Mouse (Mus musculus): ENCODE results near the gene Tnfrsf11a.
"Not testable (repeated sequence)": the region's sequence is repeated elsewhere in the genome, so short reads cannot be mapped to it uniquely, and the experiment has no call there.

Tnfrsf11a gene

GRCm38 (mm10) chr1:105780457-105781364, at the start of gene Tnfrsf11a:
Gene Tnfrsf11a, plus strand, starts transcription at chr1:105780718.
- no peak for DNase-seq (ENCODE audit: extremely low spot score, low read depth, low spot score)

GRCm38 (mm10) chr1:105735318-105735717, 45.2 kb upstream of the Tnfrsf11a start:
- DNase-seq (ENCODE audit: extremely low spot score, low read depth, low spot score) = no peak

- no peak for DNase-seq (ENCODE audit: extremely low spot score, low read depth, low spot score)
Observed at GRCm38 (mm10) chr1:105738334-105738733, 42.2 kb upstream of the Tnfrsf11a start.

GRCm38 (mm10) chr1:105739493-105739892, 41.0 kb upstream of the Tnfrsf11a start:
- DNase-seq (ENCODE audit: extremely low spot score, low read depth, low spot score) = no peak

- no peak for DNase-seq (ENCODE audit: extremely low spot score, low read depth, low spot score)
Observed at GRCm38 (mm10) chr1:105742481-105742880, 38.0 kb upstream of the Tnfrsf11a start.

GRCm38 (mm10) chr1:105746444-105746843, 34.1 kb upstream of the Tnfrsf11a start:
- no peak for DNase-seq (ENCODE audit: extremely low spot score, low read depth, low spot score)

GRCm38 (mm10) chr1:105746858-105747596, 33.5 kb upstream of the Tnfrsf11a start:
- no peak for DNase-seq (ENCODE audit: extremely low spot score, low read depth, low spot score)

GRCm38 (mm10) chr1:105748091-105748799, 32.3 kb upstream of the Tnfrsf11a start:
- no peak for DNase-seq (ENCODE audit: extremely low spot score, low read depth, low spot score)

- no peak for DNase-seq (ENCODE audit: extremely low spot score, low read depth, low spot score)
Observed at GRCm38 (mm10) chr1:105752196-105752595, 28.3 kb upstream of the Tnfrsf11a start.

- DNase-seq (ENCODE audit: extremely low spot score, low read depth, low spot score) = no peak
Observed at GRCm38 (mm10) chr1:105752944-105753343, 27.6 kb upstream of the Tnfrsf11a start.

- DNase-seq (ENCODE audit: extremely low spot score, low read depth, low spot score) = no peak
Observed at GRCm38 (mm10) chr1:105758798-105759197, 21.7 kb upstream of the Tnfrsf11a start.

- no peak for DNase-seq (ENCODE audit: extremely low spot score, low read depth, low spot score)
Observed at GRCm38 (mm10) chr1:105759422-105760165, 20.9 kb upstream of the Tnfrsf11a start.

- DNase-seq (ENCODE audit: extremely low spot score, low read depth, low spot score) = no peak
Observed at GRCm38 (mm10) chr1:105765586-105765985, 14.9 kb upstream of the Tnfrsf11a start.

- not testable (repeated sequence) for DNase-seq (ENCODE audit: extremely low spot score, low read depth, low spot score)
Observed at GRCm38 (mm10) chr1:105766099-105766498, 14.4 kb upstream of the Tnfrsf11a start.

- no peak for DNase-seq (ENCODE audit: extremely low spot score, low read depth, low spot score)
Observed at GRCm38 (mm10) chr1:105768397-105768796, 12.1 kb upstream of the Tnfrsf11a start.

- DNase-seq (ENCODE audit: extremely low spot score, low read depth, low spot score) = no peak
Observed at GRCm38 (mm10) chr1:105770685-105771084, 9.8 kb upstream of the Tnfrsf11a start.

GRCm38 (mm10) chr1:105776426-105776825, 4.1 kb upstream of the Tnfrsf11a start:
- no peak for DNase-seq (ENCODE audit: extremely low spot score, low read depth, low spot score)

- DNase-seq (ENCODE audit: extremely low spot score, low read depth, low spot score) = no peak
Observed at GRCm38 (mm10) chr1:105780079-105780456, 450 bp upstream of the Tnfrsf11a start.

- DNase-seq (ENCODE audit: extremely low spot score, low read depth, low spot score) = no peak
Observed at GRCm38 (mm10) chr1:105781391-105782146, 1.1 kb downstream of the Tnfrsf11a start.
